Mouse (Mus musculus) lung, postnatal 0 days (tissue): ENCODE measurements around the gene Alk.

Source experiments
- CTCF ChIP-seq: IDR thresholded peaks from 2 replicates; pipeline ENCODE4 v1.5.1; 2016; ENCODE audit warnings: antibody characterized with exemption, mild to moderate bottlenecking
- EP300 ChIP-seq: IDR thresholded peaks from 2 replicates; pipeline ENCODE4 v1.6.1; 2016; ENCODE audit warnings: antibody characterized with exemption, mild to moderate bottlenecking, control low read depth

- TF ChIP-seq EP300, result no peak
- TF ChIP-seq CTCF, result no peak
Measured at GRCm38 (mm10) chr17:72604610-72604980, at the start of gene Alk.
